Comparison of ENCODE assay signal across 9 mouse cellular contexts in genomic region chr6:118922328-118923211, GRCm38 (mm10).
DNase-seq lines count a peak whose midpoint lies in the region; ATAC-seq and TF ChIP-seq lines count a peak whose summit lies in the region.
"Had no signal": no experiment of that assay in that cellular context is flagged by ENCODE, and none has a peak within 500 bp of the region (broad histone marks: within the 10 kb centered on the region; RNA-seq: fewer than 3 reads in every experiment).

No protein-coding gene starts in this region.

- H3K27me3 ChIP-seq in cerebellum, adult 2 months (ENCODE audit: control insufficient read depth, insufficient read depth, low read length) = no peaks in the 10 kb centered on the region
- no peaks in the 10 kb centered on the region for H3K27me3 ChIP-seq in hindbrain, embryonic 14.5 days (ENCODE audit: control insufficient read depth, insufficient read depth, low read length)
- H3K27me3 ChIP-seq: heart, embryonic 13.5 days had no signal

- no peak for ATAC-seq in hindbrain, embryonic 14.5 days (ENCODE audit: low FRiP score)

- no peak overlapping the region for H3K4me2 ChIP-seq in hindbrain, embryonic 14.5 days (replicated peaks)
- H3K4me2 ChIP-seq: heart, embryonic 13.5 days had no signal

- H3K36me3 ChIP-seq in hindbrain, embryonic 14.5 days (replicated peaks; ENCODE audit: control insufficient read depth, insufficient read depth) = no peaks in the 10 kb centered on the region
- H3K36me3 ChIP-seq: heart, embryonic 13.5 days had no signal

- no peaks in the 10 kb centered on the region for H3K9me3 ChIP-seq in hindbrain, embryonic 14.5 days (ENCODE audit: control insufficient read depth, low read length)
- H3K9me3 ChIP-seq: heart, embryonic 13.5 days had no signal

- peak; percentile 93 for TF ChIP-seq CTCF in cerebellum, adult 2 months (IDR thresholded peaks at IDR 0.05; ENCODE audit: borderline replicate concordance, insufficient read depth, low read depth, low read length)

- WGBS in cerebellum, adult 2 months = 39% methylated on average over 13 of the region's 13 CpGs
- WGBS in hindbrain, embryonic 14.5 days = 30% methylated on average over 13 of the region's 13 CpGs

- H3K4me3 ChIP-seq in cerebellum, adult 2 months (replicated peaks; ENCODE audit: insufficient read depth, low read depth, low read length) = no peak overlapping the region
- H3K4me3 ChIP-seq in hindbrain, embryonic 14.5 days (replicated peaks; ENCODE audit: low read length) = no peak overlapping the region
- H3K4me3 ChIP-seq: heart, embryonic 13.5 days had no signal

- no peak for TF ChIP-seq POLR2A in cerebellum, adult 2 months (IDR thresholded peaks at IDR 0.05; ENCODE audit: borderline replicate concordance, insufficient read depth, low read length)

- peaks cover 40% of the 10 kb centered on the region for H3K4me1 ChIP-seq in cerebellum, adult 2 months (ENCODE audit: control insufficient read depth, insufficient read depth, low read length)
- H3K4me1 ChIP-seq in hindbrain, embryonic 14.5 days (replicated peaks; ENCODE audit: control insufficient read depth, insufficient read depth, low read length) = no peaks in the 10 kb centered on the region; the same call in 1 of the 2 replicates

- H3K27ac ChIP-seq in cerebellum, adult 2 months (ENCODE audit: insufficient read depth, low read length) = no peak overlapping the region
- H3K27ac ChIP-seq in hindbrain, embryonic 14.5 days = no peak overlapping the region
- H3K27ac ChIP-seq: heart, embryonic 13.5 days had no signal

- DNase-seq in NIH3T3 (ENCODE audit: low read depth) = peak; percentile 90
- DNase-seq in cerebellum, adult 2 months = peak; percentile 81 to 89
- peak; percentile 90 for DNase-seq in forelimb bud, embryonic 11.5 days (ENCODE audit: low read depth, low spot score)
- DNase-seq in hindbrain, embryonic 14.5 days (ENCODE audit: low spot score) = peak; percentile 86
- DNase-seq in layer of hippocampus, postnatal 25 days (ENCODE audit: extremely low spot score in 1 of 2, low spot score in 1 of 2) = peak; percentile 62 to 89
- DNase-seq in lung, postnatal 14 days = peak; percentile 88
- DNase-seq in retina, postnatal 7 days (ENCODE audit: low read depth, low spot score) = peak; percentile 57
- peak; percentile 24 to 46 for DNase-seq in urinary bladder, adult 18-20 months (ENCODE audit: low spot score in 2 of 2)

- H3K9ac ChIP-seq in hindbrain, embryonic 14.5 days = no peak overlapping the region
- H3K9ac ChIP-seq: heart, embryonic 13.5 days had no signal

Comparison
In these comparisons a context has a peak if more than half of its experiments do, and no peak if none do; other contexts are left out.
1. DNase-seq: peak in every context shown above with its lines; median percentile 90 in NIH3T3; 90 in forelimb bud, embryonic 11.5 days; 88 in lung, postnatal 14 days; 86 in hindbrain, embryonic 14.5 days; 85 in cerebellum, adult 2 months; 76 in layer of hippocampus, postnatal 25 days; 57 in retina, postnatal 7 days; 35 in urinary bladder, adult 18-20 months.